10 mouse cellular contexts compared by ENCODE assay signal in genomic region chr5:57721148-57721712, GRCm38 (mm10). TPM values are rescaled to one million over a fixed set of nuclear protein-coding genes. Genes with fewer than 3 reads are reported as not detected.
DNase-seq lines count a peak whose midpoint lies in the region; ATAC-seq and TF ChIP-seq lines count a peak whose summit lies in the region.
"Had no signal": no experiment of that assay in that cellular context is flagged by ENCODE, and none has a peak within 500 bp of the region (broad histone marks: within the 10 kb centered on the region; RNA-seq: fewer than 3 reads in every experiment).

No protein-coding gene starts in this region.

- TF ChIP-seq CTCF in layer of hippocampus, adult 2 months (conservative IDR thresholded peaks at IDR 0.05), result no peak
- TF ChIP-seq CTCF in intestine, postnatal 0 days (IDR thresholded peaks at IDR 0.05; ENCODE audit: low read depth), result no peak

- DNase-seq in layer of hippocampus, adult 2 months (ENCODE audit: low spot score in 2 of 2), result no peak
- DNase-seq in layer of hippocampus, postnatal 10 days (ENCODE audit: low spot score in 2 of 2), result no peak
- no peak for DNase-seq in forebrain, embryonic 10.5 days (ENCODE audit: extremely low spot score, low spot score)
- no peak for DNase-seq in thymus, postnatal 36 days
- DNase-seq in spleen, adult 12 weeks (ENCODE audit: low spot score), result no peak
- DNase-seq: right cerebral cortex, postnatal 4 days had no signal

- no peaks in the 10 kb centered on the region for H3K36me3 ChIP-seq in forebrain, embryonic 10.5 days (replicated peaks)
- no peaks in the 10 kb centered on the region for H3K36me3 ChIP-seq in intestine, postnatal 0 days (ENCODE audit: control insufficient read depth, insufficient read depth)
- H3K36me3 ChIP-seq in neural tube, embryonic 15.5 days, result no peaks in the 10 kb centered on the region

- no peak overlapping the region for H3K27ac ChIP-seq in layer of hippocampus, adult 2 months
- H3K27ac ChIP-seq in forebrain, embryonic 10.5 days, result no peak overlapping the region
- H3K27ac ChIP-seq in intestine, postnatal 0 days (ENCODE audit: low read depth, low read length), result no peak overlapping the region
- no peak overlapping the region for H3K27ac ChIP-seq in neural tube, embryonic 15.5 days (replicated peaks)

- no peaks in the 10 kb centered on the region for H3K9me3 ChIP-seq in forebrain, embryonic 10.5 days
- no peaks in the 10 kb centered on the region for H3K9me3 ChIP-seq in intestine, postnatal 0 days (ENCODE audit: control insufficient read depth)
- H3K9me3 ChIP-seq in neural tube, embryonic 15.5 days (replicated peaks), result no peaks in the 10 kb centered on the region

- H3K9ac ChIP-seq in intestine, postnatal 0 days (ENCODE audit: low read depth, low read length), result no peak overlapping the region
- peak overlapping the region; percentile 77 for H3K9ac ChIP-seq in neural tube, embryonic 15.5 days (replicated peaks)

- peak overlapping the region; percentile 80 for H3K4me3 ChIP-seq in layer of hippocampus, adult 2 months
- peak overlapping the region; percentile 68 for H3K4me3 ChIP-seq in forebrain, embryonic 10.5 days
- peak overlapping the region; percentile 66; the same call in 1 of the 2 replicates for H3K4me3 ChIP-seq in intestine, postnatal 0 days (ENCODE audit: low read depth, low read length)
- H3K4me3 ChIP-seq in neural tube, embryonic 15.5 days (replicated peaks), result peak overlapping the region; percentile 77

- peaks cover 44% of the 10 kb centered on the region for H3K27me3 ChIP-seq in forebrain, embryonic 10.5 days (ENCODE audit: poor library complexity, severe bottlenecking)
- H3K27me3 ChIP-seq in intestine, postnatal 0 days (replicated peaks; ENCODE audit: control insufficient read depth, insufficient read depth, low read length), result peaks cover 45% of the 10 kb centered on the region
- no peaks in the 10 kb centered on the region for H3K27me3 ChIP-seq in neural tube, embryonic 15.5 days (replicated peaks)

- peak overlapping the region; percentile 92 for H3K4me2 ChIP-seq in intestine, postnatal 0 days (replicated peaks; ENCODE audit: low read depth)
- peak overlapping the region; percentile 93 for H3K4me2 ChIP-seq in neural tube, embryonic 15.5 days

- 39% methylated on average over 8 of the region's 8 CpGs for WGBS in forebrain, embryonic 10.5 days
- WGBS in intestine, postnatal 0 days, result 53% methylated on average over 8 of the region's 8 CpGs
- WGBS in neural tube, embryonic 15.5 days, result 39% methylated on average over 8 of the region's 8 CpGs

- peaks cover 40% of the 10 kb centered on the region for H3K4me1 ChIP-seq in forebrain, embryonic 10.5 days
- H3K4me1 ChIP-seq in intestine, postnatal 0 days (replicated peaks; ENCODE audit: control insufficient read depth, insufficient read depth, low read length), result 0 out of 2 replicates have a peak, but pooled peaks cover 2% of the 10 kb centered on the region
- peaks cover 18% of the 10 kb centered on the region; the same call in 1 of the 2 replicates for H3K4me1 ChIP-seq in neural tube, embryonic 15.5 days

- ATAC-seq in intestine, postnatal 0 days, result no peak
- no peak for ATAC-seq in neural tube, embryonic 15.5 days (ENCODE audit: low FRiP score)
- no peak for ATAC-seq in CD4-positive, CD25-positive, alpha-beta regulatory T cell, adult 4 months

RNA-seq across cellular contexts. Expression of gene Pcdh7, which starts 3.5 kb away (rescaled TPM):
- 10 to 100 TPM; 64.2 to 65.2 TPM for total RNA-seq in layer of hippocampus, adult 2 months (2021)
- total RNA-seq in layer of hippocampus, postnatal 10 days (2021), result 10 to 100 TPM; 69.3 to 70.6 TPM
- polyA plus RNA-seq in forebrain, embryonic 10.5 days (2016; fragmentation: Nextera tagmentation; extraction: Ambion mirVana), result 2.3 and 4.2 TPM in 2 replicates
- polyA plus RNA-seq in intestine, postnatal 0 days (2015; fragmentation: Nextera tagmentation; extraction: Ambion mirVana), result 3.8 and 4.7 TPM in 2 replicates
- 24.1 and 29.0 TPM in 2 replicates for polyA plus RNA-seq in neural tube, embryonic 15.5 days (2015; fragmentation: Nextera tagmentation; extraction: Ambion mirVana)
- under 1 TPM in 1 of 2 experiments, not detected in 1; 0.06 TPM for polyA plus RNA-seq in CD4-positive, CD25-positive, alpha-beta regulatory T cell, adult 4 months (2017; shearing (Covaris generic))
- total RNA-seq: MEL had no signal
